Mouse (Mus musculus): ENCODE data around the gene Gm20715.
"Not testable (repeated sequence)": the region's sequence is repeated elsewhere in the genome, so short reads cannot be mapped to it uniquely, and the experiment has no call there.

The Gm20715 gene

DNA sequence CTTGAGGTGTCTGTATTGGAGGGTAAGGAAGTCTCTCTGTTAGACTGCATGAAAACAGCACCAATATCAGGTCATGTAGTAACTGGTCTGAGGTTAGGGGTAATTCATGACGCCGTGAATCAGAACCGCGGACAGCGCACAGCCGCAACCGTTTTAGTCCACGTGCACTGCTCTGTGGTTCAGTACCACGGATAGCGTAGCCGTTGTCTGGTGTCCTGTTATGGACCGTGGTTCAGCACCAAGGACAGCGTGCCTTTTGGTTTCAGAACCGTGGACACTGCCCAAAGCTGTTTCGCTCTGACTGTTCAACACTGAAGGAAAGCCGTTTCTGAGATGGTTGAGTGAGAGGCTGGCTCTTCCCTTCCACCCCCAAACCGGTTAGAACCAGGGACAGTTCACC is at the start of gene Gm20715:
Gene Gm20715 (plus strand): TSS at position 235 of the 400 bp plus-strand sequence.
- peak; percentile 98 for DNase-seq (ENCODE audit: low spot score)

DNA sequence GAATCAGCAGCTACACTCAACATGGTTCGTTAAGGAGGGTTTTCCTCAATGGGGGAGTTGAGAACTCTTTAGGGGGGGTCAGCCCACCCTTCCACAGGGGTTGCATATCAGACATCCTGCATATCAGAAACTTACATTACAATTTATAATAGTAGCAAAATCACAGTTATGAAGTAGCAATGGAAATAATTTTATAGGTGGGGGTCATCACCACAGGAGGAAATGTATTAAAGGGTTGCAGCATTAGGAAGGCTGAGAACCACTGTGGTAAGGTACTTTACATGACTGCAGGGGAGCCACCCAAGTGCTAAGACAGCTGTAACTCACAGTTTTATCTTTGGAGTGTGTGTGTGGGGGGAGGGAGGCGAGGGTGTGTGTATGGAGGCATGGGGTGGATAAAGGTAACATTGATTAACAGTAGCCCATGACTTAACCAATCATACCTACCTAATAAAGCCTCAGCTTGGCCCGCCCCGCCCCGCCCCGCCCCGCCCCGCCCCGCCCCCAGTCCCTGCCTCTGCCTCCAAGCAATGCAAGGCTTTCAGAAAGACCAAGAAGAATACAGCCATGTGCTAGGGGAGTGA is 49.5 kb upstream of the Gm20715 start:
- DNase-seq (ENCODE audit: low spot score) = no peak

DNA sequence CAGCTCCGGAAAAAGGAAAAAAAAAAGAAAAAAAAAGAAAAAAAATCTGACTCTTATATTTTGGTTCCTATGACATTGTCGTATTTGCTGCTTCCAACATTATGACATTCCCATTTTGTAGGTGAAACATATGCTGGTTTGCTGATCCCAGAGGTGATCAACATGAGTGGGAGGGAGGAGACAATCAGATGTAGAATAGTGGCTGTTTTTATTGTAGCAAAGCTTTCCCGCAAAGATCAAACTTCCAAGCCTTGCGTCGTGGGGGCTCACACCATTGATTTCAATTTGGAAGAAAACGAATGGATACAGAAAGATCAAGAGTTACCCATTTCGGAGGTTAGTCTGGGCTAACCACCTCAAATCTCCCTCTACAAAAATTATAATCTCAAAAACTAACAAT is 48.3 kb upstream of the Gm20715 start:
- DNase-seq (ENCODE audit: low spot score) = no peak

DNA sequence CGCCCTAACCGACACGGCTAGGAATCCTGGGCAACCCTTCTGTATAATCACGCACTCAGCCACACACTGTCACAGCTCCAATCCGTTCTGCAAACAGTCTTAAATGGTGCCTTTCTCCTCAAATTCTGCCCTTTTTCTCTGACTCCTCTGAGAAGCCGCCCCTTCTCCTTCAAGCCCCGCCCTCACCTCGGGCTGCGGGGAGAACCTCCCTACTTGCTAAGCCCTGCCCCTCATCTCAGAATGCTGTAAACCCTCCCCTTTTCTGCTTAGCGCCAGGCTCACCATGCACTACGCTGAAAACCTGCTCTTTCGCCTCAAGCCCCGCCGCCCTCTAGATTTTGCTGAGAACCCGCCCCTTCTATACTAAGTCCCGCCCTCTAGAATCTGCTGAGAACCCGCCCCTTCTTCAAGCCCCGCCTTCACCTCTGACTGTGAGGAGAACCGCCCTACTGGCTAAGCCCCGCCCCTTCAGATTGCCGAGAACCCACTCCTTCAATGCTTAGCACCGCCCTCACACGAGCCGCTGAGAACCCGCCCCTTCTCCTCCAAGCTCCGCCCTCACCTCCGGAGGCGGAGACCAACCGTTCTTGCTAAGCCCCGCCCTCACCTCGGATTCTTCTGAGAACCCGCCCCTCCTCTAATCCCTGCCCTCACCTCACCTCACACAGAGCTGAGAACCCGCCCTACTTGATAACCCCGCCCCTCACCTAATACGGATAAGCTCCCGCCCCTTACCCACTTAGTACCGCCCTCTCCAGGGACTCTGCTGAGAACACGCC is 47.6 kb upstream of the Gm20715 start:
- peak; percentile 98 for DNase-seq (ENCODE audit: low spot score)

DNA sequence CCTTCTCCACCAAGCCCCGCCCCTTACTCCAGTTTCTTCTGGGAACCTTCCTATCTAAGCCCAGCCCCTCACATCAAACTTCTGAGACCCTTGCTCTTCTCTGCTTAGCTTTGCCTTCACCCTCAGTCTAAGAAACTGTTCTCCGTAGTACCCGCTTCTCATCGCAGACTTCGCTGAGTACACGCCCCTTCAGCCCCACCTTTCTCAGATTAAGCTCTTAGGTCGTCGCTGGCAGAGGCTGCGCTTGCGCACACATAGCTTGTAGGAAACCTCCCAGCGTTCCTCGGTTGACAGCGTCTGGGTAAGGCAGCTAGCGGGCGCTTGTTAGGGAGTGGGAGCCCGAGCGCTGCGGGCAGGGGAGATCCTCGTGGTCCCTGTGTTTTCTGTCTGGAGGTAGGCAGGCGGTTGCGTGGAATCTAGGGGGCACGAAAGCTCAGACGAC is 47.0 kb upstream of the Gm20715 start, which contains the start of gene Zfp78:
Gene Zfp78 (plus strand): TSS at position 234 of the 442 bp plus-strand sequence.
- DNase-seq (ENCODE audit: low spot score) = no peak

DNA sequence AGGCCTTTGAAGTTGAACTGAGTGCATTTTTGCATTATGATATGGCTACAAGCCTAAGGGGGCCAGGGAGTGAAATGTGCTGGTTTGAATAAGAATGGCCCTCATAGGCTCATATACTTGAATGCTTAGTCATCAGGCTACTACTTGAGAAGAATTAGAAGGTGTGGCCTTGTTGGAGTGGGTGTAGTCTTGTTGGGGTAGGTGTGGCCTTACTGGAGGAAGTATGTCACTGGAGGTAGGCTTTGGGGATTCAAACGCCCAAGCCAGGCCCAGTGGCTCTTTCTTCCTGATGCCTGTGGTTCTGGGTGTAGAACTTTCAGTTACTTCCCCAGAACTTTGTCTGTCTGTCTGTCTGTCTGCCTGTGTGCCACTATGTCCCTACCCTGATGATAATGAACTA is 45.3 kb upstream of the Gm20715 start:
- DNase-seq (ENCODE audit: low spot score) = no peak

DNA sequence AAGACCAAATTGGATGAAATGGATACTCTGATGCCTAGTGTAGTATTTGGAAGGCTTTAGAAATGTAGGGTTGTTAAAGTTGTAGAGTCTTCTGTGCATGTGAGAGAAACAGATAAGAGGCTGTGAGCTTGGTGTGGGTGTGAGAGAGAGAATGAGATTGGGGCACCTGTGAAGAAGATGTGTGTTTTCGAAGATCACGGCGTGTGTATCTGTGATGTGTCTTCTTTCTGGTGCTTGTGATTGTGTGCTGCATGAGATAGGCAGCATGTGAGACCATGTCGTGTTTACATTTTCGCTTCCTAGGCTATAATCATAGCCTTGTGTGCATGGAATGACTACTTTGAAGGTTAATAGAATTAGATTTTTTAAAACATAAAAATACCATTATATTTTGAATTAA is 42.9 kb upstream of the Gm20715 start:
- DNase-seq (ENCODE audit: low spot score) = no peak

DNA sequence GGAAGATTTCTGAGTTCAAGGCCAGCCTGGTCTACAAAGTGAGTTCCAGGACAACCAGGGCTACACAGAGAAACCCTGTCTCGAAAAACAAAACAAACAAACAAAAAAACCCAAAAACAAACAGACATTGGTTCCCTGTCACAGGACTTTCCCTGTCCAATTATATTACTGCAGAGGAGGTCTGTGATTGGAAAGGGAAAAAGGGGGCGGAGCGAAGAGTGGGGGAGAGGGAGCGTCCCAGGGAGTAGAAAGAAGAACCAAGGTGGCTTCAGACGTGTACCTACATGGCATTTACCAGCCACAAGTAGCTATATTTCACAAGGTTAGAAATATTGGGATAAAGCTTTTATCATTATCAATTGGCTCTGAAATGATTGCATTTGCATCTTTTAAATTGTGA is 41.9 kb upstream of the Gm20715 start:
- DNase-seq (ENCODE audit: low spot score) = not testable (repeated sequence)

DNA sequence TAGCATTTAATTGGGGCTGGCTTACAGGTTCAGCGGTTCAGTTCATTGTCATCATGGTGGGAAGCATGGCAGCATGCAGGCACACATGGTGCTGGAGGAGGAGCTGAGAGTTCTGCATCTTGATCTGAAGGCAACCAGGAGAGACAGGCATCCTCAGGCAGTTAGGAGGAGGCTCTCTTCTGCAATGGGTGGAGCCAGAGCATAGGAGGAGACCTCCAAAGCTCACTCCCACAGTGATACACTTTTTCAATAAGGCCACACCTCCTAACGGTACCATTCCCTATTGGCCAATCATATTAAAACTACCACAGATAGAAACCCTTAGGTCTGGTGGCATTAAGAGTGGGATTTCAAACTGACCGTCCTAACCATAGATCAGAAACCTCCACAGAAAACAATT is 40.6 kb upstream of the Gm20715 start:
- no peak for DNase-seq (ENCODE audit: low spot score)

DNA sequence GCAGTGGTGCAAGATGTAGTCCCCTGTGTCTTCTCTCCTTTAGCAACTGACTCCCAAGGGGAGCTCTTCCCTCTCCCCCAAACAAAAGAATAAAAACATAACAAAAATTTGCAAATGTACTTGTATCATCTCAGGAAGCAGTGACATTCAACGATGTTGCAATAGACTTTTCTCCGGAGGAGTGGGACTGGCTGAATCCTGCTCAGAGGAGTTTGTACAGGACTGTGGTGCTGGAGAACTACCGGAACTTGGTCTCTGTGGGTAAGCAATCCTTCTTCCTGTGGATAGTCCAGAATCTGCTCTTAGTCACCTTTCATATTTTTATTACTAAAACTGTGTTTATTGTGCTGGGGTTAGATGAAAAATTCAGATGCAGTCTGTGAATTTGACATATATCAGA is 37.1 kb upstream of the Gm20715 start:
- no peak for DNase-seq (ENCODE audit: low spot score)

DNA sequence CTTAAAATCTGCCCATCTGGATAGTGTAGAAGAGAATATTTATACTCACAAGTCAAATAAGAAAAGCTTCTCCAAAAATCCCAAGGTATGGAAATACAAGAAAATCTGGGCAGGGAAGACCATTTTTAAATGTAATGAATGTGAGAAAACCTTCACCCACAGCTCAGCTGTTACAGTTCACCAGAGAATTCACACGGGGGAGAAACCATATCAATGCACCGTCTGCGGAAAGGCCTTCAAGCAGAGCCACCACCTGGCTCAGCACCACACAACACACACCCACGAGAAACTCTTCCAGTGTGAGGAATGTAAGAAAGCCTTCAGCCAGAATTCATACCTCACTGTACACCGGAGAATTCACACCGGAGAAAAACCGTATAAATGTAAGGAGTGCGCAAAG is 31.6 kb upstream of the Gm20715 start:
- DNase-seq (ENCODE audit: low spot score) = no peak

DNA sequence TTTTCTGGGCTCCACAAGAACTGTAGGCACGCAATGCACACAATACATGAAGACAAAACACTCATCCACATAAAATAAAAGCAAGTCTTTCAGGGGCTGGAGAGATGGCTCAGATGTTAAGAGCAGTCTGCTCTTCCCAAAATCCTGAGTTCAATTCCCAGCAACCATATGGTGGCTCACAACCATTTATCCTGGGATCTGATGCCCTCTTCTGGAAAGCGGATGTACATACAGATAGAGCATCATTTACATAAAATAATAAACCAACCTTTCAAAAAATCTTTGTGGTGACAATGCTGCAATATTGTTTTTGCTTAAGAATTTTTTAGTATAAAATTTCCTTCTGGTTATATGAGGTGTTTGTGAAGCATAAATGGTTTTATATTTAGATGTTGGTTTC is 28.6 kb upstream of the Gm20715 start:
- DNase-seq (ENCODE audit: low spot score) = no peak

DNA sequence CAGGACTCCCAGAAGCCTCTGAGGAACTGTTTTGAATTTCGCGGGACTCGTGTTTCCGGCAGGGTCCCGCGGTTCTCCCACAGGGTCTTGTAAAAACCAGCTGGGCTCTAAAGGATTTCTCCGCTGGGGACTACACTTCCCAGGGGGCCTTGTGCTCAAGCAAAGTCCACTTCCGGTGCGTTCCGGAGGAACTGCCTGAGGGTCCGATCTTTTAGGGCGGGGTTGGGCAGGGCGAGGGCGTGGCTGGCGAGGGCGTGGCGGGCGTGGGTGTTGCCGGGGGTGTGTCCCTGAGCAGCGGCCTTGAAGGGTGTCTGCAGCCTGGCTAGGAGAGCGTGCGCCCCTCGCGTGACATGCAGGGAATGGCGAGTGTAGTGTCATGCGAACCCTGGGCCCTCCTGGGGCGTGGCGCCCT is 27.0 kb upstream of the Gm20715 start, which contains the start of gene Zfp28:
Gene Zfp28 (plus strand): TSS at position 252 of the 412 bp plus-strand sequence.
- DNase-seq (ENCODE audit: low spot score) = peak; percentile 93

DNA sequence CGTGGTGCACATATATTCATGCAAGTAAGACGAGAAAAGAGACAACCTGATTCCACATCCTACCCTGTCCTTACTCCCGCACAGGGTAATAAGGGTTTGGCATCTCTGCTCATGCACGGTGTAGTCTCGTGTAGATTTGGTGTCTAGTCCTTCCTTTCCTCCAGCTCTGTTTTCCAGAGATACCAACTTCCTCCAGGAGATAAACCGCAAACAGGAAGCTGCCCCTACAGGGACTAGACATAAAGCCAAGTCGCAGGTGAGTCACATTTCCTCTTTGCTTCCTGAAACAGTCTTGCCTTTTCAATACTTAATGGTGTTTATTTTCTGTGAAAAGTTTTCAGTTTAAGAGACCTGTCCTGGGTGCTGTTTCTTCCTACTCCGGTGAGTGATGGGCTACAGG is 26.1 kb upstream of the Gm20715 start:
- DNase-seq (ENCODE audit: low spot score) = no peak

DNA sequence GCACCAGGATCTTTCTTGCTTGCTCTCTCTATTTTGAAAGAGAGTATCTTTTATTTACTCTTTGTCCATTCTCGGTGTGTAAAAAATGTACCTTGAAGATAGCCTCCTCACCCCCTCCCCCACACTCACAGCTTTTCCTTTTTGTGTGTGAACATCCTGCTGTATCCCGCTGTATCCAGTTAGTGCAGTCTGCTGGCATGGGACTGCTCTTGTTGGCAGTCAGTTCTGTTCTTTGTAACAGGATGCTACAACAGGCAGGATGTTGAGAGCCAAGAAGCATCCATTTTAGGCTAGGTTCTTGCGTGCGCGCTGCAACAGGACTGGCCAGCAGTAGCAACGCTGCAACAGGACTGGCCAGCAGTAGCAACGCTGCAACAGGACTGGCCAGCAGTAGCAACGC is 23.1 kb upstream of the Gm20715 start:
- no peak for DNase-seq (ENCODE audit: low spot score)

DNA sequence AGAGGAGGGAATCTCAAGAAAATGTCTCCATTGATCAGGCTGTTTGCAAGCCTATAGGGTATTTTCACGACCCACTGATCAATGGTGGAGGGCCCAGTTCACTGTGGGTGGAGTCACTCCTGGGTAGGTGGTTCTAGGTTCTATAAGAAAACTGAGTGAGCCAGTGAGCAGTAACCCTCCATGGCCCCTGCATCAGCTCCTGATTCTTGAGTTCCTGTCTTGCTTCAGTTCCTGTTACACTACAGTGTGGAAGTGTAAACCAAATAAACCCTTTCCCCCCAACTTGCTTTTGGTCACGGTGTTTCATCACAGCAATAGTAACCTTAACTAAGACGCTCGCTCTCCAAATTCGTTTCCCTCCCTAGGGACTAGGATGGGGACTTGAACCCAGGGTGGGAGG is 21.1 kb upstream of the Gm20715 start:
- no peak for DNase-seq (ENCODE audit: low spot score)

DNA sequence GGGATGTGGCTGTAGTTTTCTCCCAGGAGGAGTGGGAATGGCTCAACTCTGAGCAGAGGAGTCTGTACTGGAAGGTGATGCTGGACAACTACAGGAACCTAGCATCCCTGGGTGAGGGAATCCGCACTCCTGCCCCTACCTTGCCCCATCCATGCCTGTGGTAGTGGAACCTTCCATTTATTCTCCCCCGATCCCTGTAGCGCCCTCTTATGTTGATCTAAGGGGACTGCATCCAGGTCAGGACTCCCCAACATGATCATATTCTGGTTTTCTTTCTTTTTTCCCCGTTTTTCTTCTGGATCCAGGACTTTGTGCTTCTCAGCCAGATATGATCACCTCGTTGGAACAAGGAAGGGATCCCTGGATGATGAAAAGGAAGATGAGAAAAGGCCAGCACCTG is 20.6 kb upstream of the Gm20715 start:
- DNase-seq (ENCODE audit: low spot score) = no peak

DNA sequence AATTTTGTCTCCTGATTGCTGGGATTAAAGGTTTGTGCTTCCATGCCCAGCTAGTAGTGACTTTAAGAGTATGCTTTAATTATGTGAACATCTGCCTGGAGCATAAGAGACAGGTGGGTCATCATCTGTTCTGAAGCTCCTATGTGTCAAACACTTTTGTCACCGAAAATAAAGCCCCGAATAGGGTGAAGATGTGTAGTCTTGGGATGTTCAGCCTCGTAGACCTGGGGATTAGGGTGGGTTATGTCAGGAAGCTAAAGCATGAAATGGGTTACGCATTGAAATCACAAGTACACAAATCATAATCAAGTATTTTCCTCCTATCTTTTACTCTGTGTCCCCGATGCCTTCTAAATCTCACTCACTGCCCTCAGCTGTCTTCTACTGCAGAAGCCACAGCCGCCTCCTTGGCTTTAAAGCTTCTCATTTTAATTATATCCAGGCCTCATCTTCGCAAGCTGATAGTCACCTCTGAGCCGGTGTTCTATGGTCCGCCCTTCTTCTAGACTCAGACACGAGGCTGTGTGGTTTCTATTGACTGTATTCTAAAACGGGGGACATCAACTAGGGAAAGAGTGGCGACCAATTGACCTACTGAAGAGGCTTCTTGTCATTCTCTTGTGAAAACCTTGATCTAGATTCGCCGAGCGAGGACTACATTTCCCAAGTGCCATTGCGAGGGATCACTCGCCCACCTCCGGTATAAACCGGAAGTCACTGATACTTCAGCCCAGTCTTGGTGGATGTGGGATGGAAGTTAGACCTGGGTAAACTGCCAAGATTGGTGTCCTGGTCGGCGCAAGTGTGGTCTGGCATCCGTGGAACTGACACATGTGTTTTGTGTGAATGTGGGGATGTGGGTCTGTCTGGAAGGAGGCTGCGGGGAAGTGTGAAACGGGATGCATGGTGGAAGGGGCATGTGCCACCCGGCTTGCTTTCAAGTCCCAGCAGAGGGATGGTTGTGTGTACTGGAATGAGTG is 11.8 kb upstream of the Gm20715 start, which contains the start of gene Smim17:
Gene Smim17 (plus strand): TSS at position 720 of the 980 bp plus-strand sequence.
- peak; percentile 27 for DNase-seq (ENCODE audit: low spot score)

DNA sequence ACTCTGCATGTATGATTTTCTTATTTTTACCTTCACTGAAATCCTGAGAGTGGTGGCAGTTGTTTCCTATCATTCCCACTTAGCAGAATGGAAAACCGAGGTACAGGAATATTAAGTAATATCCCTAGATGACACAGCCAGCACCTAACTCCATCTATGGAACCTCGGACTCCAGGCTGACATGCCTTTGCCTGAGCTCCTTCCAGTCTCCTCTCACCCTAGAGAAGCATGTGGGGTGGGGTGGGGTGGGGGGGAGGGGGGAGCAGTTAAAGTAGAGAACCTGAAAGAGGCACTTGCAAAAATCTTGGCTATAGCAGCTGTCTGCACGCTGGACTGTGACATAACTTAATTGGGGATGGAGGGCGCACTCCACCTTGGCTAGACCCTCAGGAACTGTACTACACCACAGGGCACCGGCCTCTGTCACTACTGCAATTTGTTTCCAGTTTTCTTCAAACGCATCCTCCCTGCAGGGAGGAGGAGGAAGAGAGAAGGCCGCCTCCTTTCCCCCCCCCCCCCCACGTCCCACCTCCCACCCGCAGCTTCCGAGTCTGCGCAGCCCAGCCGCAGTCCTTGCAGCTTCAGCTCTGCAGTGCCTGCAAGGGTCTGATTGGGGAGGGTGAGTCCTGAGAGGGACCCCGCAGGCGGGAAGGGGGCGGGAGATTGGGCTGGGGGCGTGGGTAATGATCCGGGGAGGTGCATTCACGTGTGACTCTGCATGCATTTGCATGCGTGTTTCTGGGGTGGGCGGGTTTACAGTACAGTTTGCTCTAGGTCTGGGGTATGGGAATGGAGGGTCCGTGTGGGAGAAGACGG is 4.8 kb downstream of the Gm20715 start:
- no peak for DNase-seq (ENCODE audit: low spot score)

DNA sequence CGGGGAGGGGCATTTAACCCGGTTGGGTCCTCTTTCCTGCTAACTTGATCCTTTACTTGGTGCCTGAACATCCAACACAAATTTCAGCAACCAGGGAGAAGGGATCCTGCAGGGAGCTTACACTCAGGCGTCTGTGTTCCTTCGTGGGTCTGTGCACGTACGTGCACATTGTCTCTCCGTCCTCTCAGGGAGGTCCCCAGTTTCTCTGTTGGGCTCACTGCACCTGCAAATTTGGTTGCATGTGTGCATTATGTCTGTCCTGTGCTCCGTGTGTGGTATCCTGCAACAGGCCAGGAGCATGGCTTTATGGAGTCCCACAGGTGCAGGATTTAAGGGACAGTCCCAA is 5.3 kb downstream of the Gm20715 start:
- no peak for DNase-seq (ENCODE audit: low spot score)

DNA sequence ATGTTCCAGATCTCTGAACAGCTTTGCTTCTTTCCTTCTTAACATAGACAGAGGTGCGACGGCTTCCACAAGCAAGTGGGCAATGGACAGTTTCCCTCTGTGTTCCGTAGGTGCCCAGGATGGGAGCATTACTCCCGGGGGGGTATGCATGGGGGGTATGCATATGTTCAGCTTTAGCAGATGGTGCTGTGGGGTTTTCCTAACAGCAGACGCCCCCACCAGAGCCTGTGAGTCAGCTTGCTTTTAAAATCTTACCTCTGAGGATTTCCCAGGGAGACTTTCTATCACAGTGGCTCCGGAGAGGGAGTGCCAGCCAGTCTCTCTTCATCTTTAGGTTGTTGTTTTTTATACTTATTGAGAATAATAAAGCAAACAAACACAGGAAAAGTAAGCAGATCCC is 9.8 kb downstream of the Gm20715 start:
- DNase-seq (ENCODE audit: low spot score) = no peak

DNA sequence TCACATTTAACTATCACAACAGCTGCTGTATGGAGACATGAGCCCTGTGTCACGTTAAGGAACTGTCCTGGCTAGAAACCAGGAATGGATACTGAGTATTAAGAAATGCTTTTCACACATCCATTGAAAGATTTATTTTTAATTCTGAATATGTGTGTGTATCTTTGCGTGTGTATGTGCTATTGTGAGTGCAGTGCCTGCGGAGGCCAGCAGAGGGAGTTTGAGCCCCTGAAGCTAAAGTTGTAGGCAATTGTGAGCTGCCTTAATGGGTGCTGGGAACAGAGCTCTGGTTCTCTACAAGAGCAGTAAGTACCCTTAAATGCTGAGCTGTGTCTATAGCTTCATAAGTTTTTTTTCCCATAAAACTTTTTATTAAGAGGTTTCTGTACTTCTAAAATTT is 19.3 kb downstream of the Gm20715 start:
- no peak for DNase-seq (ENCODE audit: low spot score)

Measured in ovary, postnatal 14 days (tissue).